Mouse (Mus musculus) kidney, embryonic 14.5 days (tissue): ENCODE measurements around the gene Cyld. TPM values are rescaled to one million over a fixed set of nuclear protein-coding genes. Genes with fewer than 3 reads are reported as not detected.

Experiments used
- ATAC-seq: fragments of 200-750 bp; cut with Nextera tagmentation; 2 replicates; pipeline ENCODE4 v1.8.0; 2017; ENCODE audit warnings: moderate number of reproducible peaks, mild to moderate bottlenecking, moderate TSS enrichment, moderate library complexity; ENCODE audit not compliant: low FRiP score, low TSS enrichment
- H3K27ac ChIP-seq: fragments of 300-500 bp; sonication (generic); 2 replicates; pipeline ENCODE4 v1.5.1; 2014; ENCODE audit warnings: low read depth, mild to moderate bottlenecking, low read length, moderate library complexity, mixed read lengths
- H3K27me3 ChIP-seq: fragments of 300-500 bp; sonication (generic); 2 replicates; pipeline ENCODE4 v1.6.1; 2014; ENCODE audit warnings: mild to moderate bottlenecking, low read length; ENCODE audit not compliant: control insufficient read depth, insufficient read depth
- H3K36me3 ChIP-seq: fragments of 300-500 bp; sonication (generic); 2 replicates; pipeline ENCODE4 v1.6.1; 2014; ENCODE audit warnings: low read length, mixed read lengths; ENCODE audit not compliant: control insufficient read depth, insufficient read depth
- H3K4me1 ChIP-seq: fragments of 300-500 bp; sonication (generic); 2 replicates; pipeline ENCODE4 v1.6.1; 2014; ENCODE audit warnings: low read length, mixed read lengths; ENCODE audit not compliant: control insufficient read depth, insufficient read depth
- H3K4me2 ChIP-seq: fragments of 300-500 bp; sonication (generic); replicated peaks from 2 replicates; pipeline ENCODE4 v1.6.1; 2014; ENCODE audit warnings: low read depth, mild to moderate bottlenecking, low read length
- H3K4me3 ChIP-seq: fragments of 300-500 bp; sonication (generic); 2 replicates; pipeline ENCODE4 v1.5.1; 2014; ENCODE audit warnings: mild to moderate bottlenecking, low read length
- H3K9ac ChIP-seq: fragments of 300-500 bp; sonication (generic); 2 replicates; pipeline ENCODE4 v1.6.1; 2014; ENCODE audit warnings: low read depth, mild to moderate bottlenecking, low read length, moderate library complexity
- H3K9me3 ChIP-seq: fragments of 300-500 bp; sonication (generic); 2 replicates; pipeline ENCODE4 v1.6.1; 2016; ENCODE audit warnings: low read length; ENCODE audit not compliant: control insufficient read depth
- WGBS: fragments of 180-500 bp; shearing (Covaris S2); extraction: QIAGEN DNeasy Blood & Tissue Kit; methylation state at CpG from one replicate; pipeline ENCODE4 v1.1.7; 2014; 5-methylcytosine and 5-hydroxymethylcytosine counted together
- polyA plus RNA-seq: library from polyadenylated mRNA; unstranded; fragments of >200 nt; fragmentation: Nextera tagmentation; extraction: Ambion mirVana; gene quantifications from 2 replicates; pipeline ENCODE4 v1.2.1, GENCODE M21; 2014

Gene Cyld
- polyA plus RNA-seq, 1 experiment from 2014 or later: 16.6 TPM

- Histone ChIP-seq H3K36me3 (no peaks in the 10 kb centered on the region), H3K27ac (no peak overlapping the region), H3K4me2 (no peak overlapping the region), H3K9me3 (no peaks in the 10 kb centered on the region), H3K4me3 (no peak overlapping the region), H3K4me1 (no peaks in the 10 kb centered on the region), H3K9ac (no peak overlapping the region), H3K27me3 (no peaks in the 10 kb centered on the region)
- no peak for ATAC-seq
- WGBS: 89% methylated on average over 8 of the region's 8 CpGs
Observed at GRCm38 (mm10) chr8:88681046-88681445, 15.8 kb upstream of the Cyld start.

GRCm38 (mm10) chr8:88683656-88684289, 13.1 kb upstream of the Cyld start:
- Histone ChIP-seq H3K4me3 (no peak overlapping the region), H3K27ac (no peak overlapping the region), H3K27me3 (no peaks in the 10 kb centered on the region), H3K9ac (no peak overlapping the region), H3K9me3 (no peaks in the 10 kb centered on the region), H3K4me1 (no peaks in the 10 kb centered on the region), H3K4me2 (no peak overlapping the region), H3K36me3 (no peaks in the 10 kb centered on the region)
- no peak for ATAC-seq
- WGBS: 87% methylated on average over 7 of the region's 7 CpGs

GRCm38 (mm10) chr8:88686226-88686905, 10.5 kb upstream of the Cyld start:
- WGBS: 67% methylated on average over 9 of the region's 9 CpGs
- Histone ChIP-seq H3K27ac (no peak overlapping the region), H3K4me3 (no peak overlapping the region), H3K9me3 (no peaks in the 10 kb centered on the region), H3K36me3 (no peaks in the 10 kb centered on the region), H3K27me3 (no peaks in the 10 kb centered on the region), H3K4me2 (no peak overlapping the region), H3K4me1 (no peaks in the 10 kb centered on the region), H3K9ac (no peak overlapping the region)
- no peak for ATAC-seq

- H3K36me3 ChIP-seq: no peaks in the 10 kb centered on the region
- no peak overlapping the region for H3K9ac ChIP-seq
- WGBS: 76% methylated on average over 8 of the region's 8 CpGs
- no peak overlapping the region for H3K4me2 ChIP-seq
- no peak overlapping the region for H3K4me3 ChIP-seq
- H3K27me3 ChIP-seq: no peaks in the 10 kb centered on the region
- no peak overlapping the region for H3K27ac ChIP-seq
- H3K9me3 ChIP-seq: no peaks in the 10 kb centered on the region
- no peak for ATAC-seq
- 0 out of 2 replicates have a peak, but pooled peaks cover 1% of the 10 kb centered on the region for H3K4me1 ChIP-seq
Observed at GRCm38 (mm10) chr8:88686906-88687235, 10.0 kb upstream of the Cyld start.

GRCm38 (mm10) chr8:88689151-88689550, 7.7 kb upstream of the Cyld start:
- H3K36me3 ChIP-seq: no peaks in the 10 kb centered on the region
- H3K4me2 ChIP-seq: no peak overlapping the region
- 65% methylated on average over 6 of the region's 6 CpGs for WGBS
- no peaks in the 10 kb centered on the region for H3K9me3 ChIP-seq
- no peak overlapping the region for H3K4me3 ChIP-seq
- H3K27ac ChIP-seq: no peak overlapping the region
- no peaks in the 10 kb centered on the region for H3K27me3 ChIP-seq
- no peak overlapping the region for H3K9ac ChIP-seq
- 0 out of 2 replicates have a peak, but pooled peaks cover 3% of the 10 kb centered on the region for H3K4me1 ChIP-seq
- ATAC-seq: no peak

GRCm38 (mm10) chr8:88689891-88690290, 6.9 kb upstream of the Cyld start:
- ATAC-seq: no peak
- Histone ChIP-seq H3K4me1 (0 out of 2 replicates have a peak, but pooled peaks cover 3% of the 10 kb centered on the region), H3K9me3 (no peaks in the 10 kb centered on the region), H3K27me3 (no peaks in the 10 kb centered on the region), H3K36me3 (no peaks in the 10 kb centered on the region), H3K9ac (no peak overlapping the region), H3K4me3 (no peak overlapping the region), H3K27ac (no peak overlapping the region), H3K4me2 (no peak overlapping the region)
- WGBS: 68% methylated on average over 6 of the region's 6 CpGs

- H3K9ac ChIP-seq: no peak overlapping the region
- H3K4me1 ChIP-seq: peaks cover 6% of the 10 kb centered on the region; the same call in 1 of the 2 replicates
- no peaks in the 10 kb centered on the region for H3K27me3 ChIP-seq
- no peak overlapping the region for H3K27ac ChIP-seq
- 31% methylated on average over 4 of the region's 4 CpGs for WGBS
- no peak overlapping the region for H3K4me3 ChIP-seq
- no peak; the same call in 1 of the 2 replicates for ATAC-seq
- no peaks in the 10 kb centered on the region for H3K36me3 ChIP-seq
- no peak overlapping the region for H3K4me2 ChIP-seq
- no peaks in the 10 kb centered on the region for H3K9me3 ChIP-seq
Observed at GRCm38 (mm10) chr8:88691342-88691948, 5.4 kb upstream of the Cyld start.

- Histone ChIP-seq H3K4me2 (no peak overlapping the region; the same call in 1 of the 2 replicates), H3K36me3 (no peaks in the 10 kb centered on the region), H3K27me3 (no peaks in the 10 kb centered on the region), H3K9ac (no peak overlapping the region), H3K4me1 (peaks cover 6% of the 10 kb centered on the region; the same call in 1 of the 2 replicates), H3K9me3 (no peaks in the 10 kb centered on the region), H3K27ac (no peak overlapping the region), H3K4me3 (no peak overlapping the region)
- 25% methylated on average over 7 of the region's 7 CpGs for WGBS
- ATAC-seq: no peak
Observed at GRCm38 (mm10) chr8:88691961-88692360, 4.9 kb upstream of the Cyld start.

GRCm38 (mm10) chr8:88692866-88693265, 4.0 kb upstream of the Cyld start:
- WGBS: 58% methylated on average over 6 of the region's 6 CpGs
- Histone ChIP-seq H3K9me3 (no peaks in the 10 kb centered on the region), H3K9ac (no peak overlapping the region), H3K36me3 (no peaks in the 10 kb centered on the region), H3K27ac (no peak overlapping the region), H3K4me1 (peaks cover 9% of the 10 kb centered on the region; the same call in 1 of the 2 replicates), H3K27me3 (no peaks in the 10 kb centered on the region), H3K4me2 (no peak overlapping the region), H3K4me3 (no peak overlapping the region)
- ATAC-seq: no peak
